Mouse (Mus musculus) ZHBTc4 (cell line): ENCODE data around the gene Ttc30a1.

Source experiments
- DNase-seq: peaks from one replicate; pipeline ENCODE4 v3.0.0-alpha.2; 2011; ENCODE audit warnings: low read depth, low spot score

The Ttc30a1 gene

GRCm38 (mm10) chr2:75981440-75982081 lies at the start of gene Ttc30a1:
Ttc30a1 (minus strand) TSS chr2:75981967.
- DNase-seq = peak; percentile 93

DNA sequence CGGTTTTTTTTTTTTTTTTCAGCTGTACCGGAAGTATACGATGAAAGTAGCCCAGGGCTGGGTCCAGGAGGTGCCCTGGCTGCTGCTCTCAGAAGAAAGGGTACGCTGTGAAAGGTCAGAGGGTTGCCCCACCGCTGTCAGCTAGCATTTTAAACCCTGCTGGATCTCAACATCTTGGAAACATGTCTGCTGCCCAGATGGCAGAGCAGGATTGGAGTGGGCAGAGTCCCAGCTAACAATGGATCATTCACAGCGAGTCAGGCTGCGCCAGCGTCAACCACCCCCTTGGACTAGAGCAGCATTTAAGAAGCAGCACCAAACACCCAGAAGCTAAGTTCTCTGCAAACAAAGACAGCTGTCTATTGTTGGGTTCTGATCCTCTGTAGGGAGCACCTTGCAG lies 48.3 kb upstream of the Ttc30a1 start:
- peak; percentile 40 for DNase-seq

GRCm38 (mm10) chr2:76029081-76029901 lies 47.5 kb upstream of the Ttc30a1 start:
- peak; percentile 47 for DNase-seq

DNA sequence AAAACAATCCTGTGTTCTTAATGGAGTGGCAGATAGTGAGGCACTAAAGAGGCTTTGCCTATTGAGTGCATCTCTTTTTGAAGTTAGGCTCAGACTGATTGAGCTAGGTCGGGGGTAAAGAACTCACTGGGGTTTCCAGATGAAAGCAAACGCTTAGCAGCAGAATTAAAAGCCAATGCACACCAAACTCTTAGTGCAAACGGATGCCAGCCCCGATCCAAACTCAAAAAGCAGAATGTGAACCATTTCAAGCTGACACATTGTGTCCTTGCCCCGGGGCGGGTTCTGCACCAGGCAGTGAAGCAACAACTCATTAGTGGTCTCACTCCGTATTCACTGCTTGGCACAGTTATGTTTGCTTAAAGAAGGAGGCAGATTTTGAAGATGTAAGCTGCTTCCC lies 35.1 kb upstream of the Ttc30a1 start:
- no peak for DNase-seq

- no peak for DNase-seq
Observed at GRCm38 (mm10) chr2:76016136-76016535, 34.4 kb upstream of the Ttc30a1 start.

GRCm38 (mm10) chr2:76015460-76015859 lies 33.7 kb upstream of the Ttc30a1 start:
- no peak for DNase-seq

GRCm38 (mm10) chr2:76014659-76015058 lies 32.9 kb upstream of the Ttc30a1 start:
- no peak for DNase-seq

GRCm38 (mm10) chr2:76006194-76006593 lies 24.4 kb upstream of the Ttc30a1 start:
- peak; percentile 66 for DNase-seq

GRCm38 (mm10) chr2:76002899-76003298 lies 21.1 kb upstream of the Ttc30a1 start:
- DNase-seq = no peak

- peak; percentile 75 for DNase-seq
Observed at GRCm38 (mm10) chr2:76001392-76001791, 19.6 kb upstream of the Ttc30a1 start.

GRCm38 (mm10) chr2:75999636-76000035 lies 17.9 kb upstream of the Ttc30a1 start:
- no peak for DNase-seq

DNA sequence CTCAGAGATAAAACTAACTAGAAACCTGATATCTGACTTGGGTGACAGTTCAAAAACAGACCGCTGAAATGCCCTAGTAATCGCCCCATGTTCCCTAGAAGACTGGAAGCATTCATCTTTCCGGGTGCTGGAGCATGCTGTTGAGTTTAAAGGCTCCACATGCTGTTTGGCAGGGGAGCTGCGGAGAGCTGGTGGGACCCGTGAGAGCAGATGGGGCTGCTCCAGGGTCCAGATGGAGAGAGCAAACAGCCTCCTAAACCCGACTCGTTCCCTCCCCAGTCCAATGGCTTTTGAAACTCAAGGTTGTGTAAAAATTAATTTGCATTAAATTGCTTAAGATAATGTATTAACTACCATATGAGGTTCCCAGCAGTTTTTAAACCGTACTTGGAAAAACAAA lies 16.9 kb upstream of the Ttc30a1 start:
- no peak for DNase-seq

- DNase-seq = no peak
Observed at GRCm38 (mm10) chr2:75997726-75998125, 16.0 kb upstream of the Ttc30a1 start.

- DNase-seq = no peak
Observed at GRCm38 (mm10) chr2:75994841-75995240, 13.1 kb upstream of the Ttc30a1 start.

DNA sequence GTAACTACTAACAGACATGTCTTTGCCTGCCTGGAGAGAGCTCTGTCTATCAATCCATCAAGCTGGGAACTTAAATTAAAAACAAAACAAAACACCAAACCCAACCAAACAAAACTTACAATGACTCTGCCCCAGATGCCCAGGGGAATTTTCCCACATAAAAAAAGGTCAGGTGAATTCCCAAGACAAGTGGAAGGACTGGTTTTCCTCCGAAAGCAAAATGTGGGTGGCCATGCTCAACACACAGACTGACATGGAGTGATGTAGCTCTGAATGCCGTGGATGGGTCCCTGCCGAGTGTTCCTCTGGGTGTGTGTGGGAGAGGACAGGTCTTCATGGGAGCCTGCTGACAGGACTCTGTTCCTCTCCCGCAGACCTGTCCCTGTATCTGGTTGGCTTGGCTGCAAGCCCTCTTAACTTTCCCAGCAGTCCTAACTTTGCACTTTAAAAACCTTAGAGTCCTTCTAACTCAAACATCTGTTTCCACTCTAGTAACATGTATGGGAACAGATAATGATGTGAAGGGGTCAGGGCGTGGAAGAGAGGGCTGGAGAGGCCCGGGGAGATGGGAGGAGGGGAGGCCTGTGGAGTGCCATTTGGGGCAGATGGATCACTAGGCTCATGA lies 9.9 kb upstream of the Ttc30a1 start:
- DNase-seq = peak; percentile 36

DNA sequence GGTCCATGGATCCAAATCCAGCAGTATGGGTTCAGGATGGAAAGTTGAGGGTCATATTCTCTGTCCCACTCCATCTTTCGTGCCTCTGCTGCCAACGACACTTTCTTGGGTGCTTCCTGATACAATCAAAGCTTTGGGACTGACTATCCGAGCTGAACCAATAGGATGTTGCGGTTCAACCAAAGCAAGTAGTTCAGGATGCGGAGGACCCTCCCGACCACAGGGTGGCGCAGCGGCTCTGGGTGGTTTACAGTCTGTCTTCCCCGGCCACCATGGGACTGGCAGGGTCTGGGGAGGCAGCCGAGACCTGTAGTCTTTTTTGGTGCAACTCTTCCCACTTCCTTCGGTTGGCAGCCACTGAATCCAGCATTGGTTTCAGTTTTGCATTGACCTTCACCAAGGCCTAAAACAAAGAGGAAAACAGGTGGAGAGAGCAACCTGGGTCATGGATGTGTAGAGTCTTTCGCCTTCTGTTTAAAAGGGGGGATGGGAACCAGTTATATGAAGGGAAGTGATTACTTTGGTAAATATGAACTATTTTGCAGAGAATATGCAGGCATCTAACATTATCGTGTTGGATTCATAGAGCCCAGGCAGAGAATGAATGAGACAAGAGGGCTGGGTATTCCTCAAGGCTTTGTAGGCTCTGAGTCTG lies 9.2 kb upstream of the Ttc30a1 start:
- DNase-seq = peak; percentile 95

DNA sequence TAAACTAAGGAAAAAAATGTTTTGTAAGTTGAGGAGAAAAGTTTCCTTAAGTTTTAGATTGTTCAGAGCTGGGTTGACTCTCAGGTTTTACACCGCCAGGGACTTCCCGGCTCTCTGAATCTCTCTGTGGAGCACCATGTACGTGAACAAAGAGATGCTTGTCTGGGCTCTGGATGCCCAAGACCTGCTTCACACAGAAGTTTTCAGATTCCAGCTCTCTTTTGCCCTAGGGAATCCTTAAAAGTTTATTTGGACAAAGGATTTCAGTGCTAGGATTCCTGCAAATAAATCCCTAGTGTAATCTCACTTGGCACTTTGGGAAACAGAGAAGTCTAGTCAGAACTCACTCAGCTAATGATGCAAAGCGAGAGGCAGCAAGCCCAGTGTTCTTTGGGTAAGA lies 7.9 kb upstream of the Ttc30a1 start:
- DNase-seq = no peak

DNA sequence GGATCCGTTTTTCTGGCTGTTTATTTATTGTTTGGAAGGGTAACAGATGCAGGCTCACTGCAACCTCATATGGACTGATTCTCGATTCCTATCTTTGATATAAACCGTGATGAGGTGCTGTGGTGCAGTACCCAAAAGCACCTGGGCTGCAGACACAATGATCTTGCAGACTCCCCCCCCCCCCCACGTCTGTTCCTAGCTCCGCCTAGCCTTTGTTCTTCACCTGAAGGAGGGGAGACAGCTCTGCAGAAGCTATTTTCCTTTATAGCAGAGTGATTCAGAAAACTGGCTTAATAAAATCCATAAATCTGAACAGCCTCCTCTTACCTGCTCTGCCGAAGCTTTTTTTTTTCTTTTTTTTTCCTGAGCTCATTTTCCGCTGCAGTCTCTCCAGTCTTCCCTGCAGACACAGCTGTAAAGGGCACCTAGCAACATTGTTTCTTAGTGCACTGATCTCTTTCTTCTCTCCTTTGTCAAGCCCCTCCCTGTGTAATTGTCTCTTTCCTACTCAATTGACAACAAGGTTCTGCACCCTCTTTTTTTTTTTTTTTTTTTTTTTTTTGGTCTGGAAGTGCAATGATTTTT lies 7.1 kb upstream of the Ttc30a1 start:
- peak; percentile 37 for DNase-seq

- no peak for DNase-seq
Observed at GRCm38 (mm10) chr2:75988378-75988777, 6.6 kb upstream of the Ttc30a1 start.

DNA sequence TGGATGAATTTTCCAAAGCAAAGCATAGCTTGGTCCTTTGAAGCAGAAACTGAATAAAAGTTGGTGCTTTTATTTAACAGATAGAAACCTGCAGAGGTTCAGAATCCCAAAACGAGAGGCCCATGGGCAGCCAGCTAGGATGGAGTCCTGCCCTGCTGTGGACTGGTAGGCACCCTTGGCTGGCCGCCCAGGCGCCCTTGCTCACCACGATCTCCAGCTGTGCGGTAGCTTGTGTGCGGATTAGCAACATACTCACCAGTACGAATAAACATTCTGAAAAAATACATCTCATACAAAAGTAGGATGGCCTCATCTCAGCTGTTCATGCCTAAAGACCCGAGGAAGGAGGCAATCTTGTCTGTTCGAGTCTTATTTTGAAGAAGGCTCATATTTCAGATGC lies 6.0 kb upstream of the Ttc30a1 start:
- no peak for DNase-seq

- DNase-seq = peak; percentile 89
Observed at GRCm38 (mm10) chr2:75985124-75985523, 3.4 kb upstream of the Ttc30a1 start.

DNA sequence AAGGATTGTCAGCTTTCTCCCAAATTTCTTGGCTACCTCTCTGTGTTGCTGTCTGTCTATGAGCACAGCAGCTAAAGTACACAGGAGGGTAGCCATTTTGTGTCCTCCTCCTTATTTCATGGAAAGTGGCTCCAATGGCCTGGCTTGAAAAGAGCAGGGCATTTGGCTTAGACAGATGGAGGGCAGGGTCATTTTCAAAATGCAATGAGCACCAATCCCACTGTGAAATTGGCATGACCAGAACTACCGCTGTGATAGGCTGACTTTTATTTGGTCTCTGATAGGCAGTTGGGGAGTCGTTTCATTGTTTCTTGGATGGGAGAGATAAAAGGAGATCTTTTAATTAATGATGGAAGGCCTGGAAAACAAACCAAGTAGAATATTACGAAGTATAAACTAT lies 2.1 kb upstream of the Ttc30a1 start:
- DNase-seq = no peak
